Mouse (Mus musculus) left cerebral cortex, postnatal 4 days (tissue): ENCODE measurements at regions not wholly inside any gene's neighbourhood (a gene's known extent, or its start where the extent isn't known, plus 50 kb on each side); places are given as distances from the start of the nearest gene placed in this dataset.

Experiments
- DNase-seq: peaks from one replicate; pipeline ENCODE4 v3.0.0-alpha.2; 2022
- intact Hi-C: fragments of 180-260 bp; cut with DNase I; formaldehyde crosslinking; loops from one replicate; pipeline ENCODE4 v1.15.1; 2025

- intact Hi-C loops, result no loop called here
- no peak for DNase-seq
Observed at GRCm38 (mm10) chr1:121631466-121631865, 63.7 kb upstream of the Ddx18 start.

GRCm38 (mm10) chr1:121620262-121620661 lies 52.5 kb upstream of the Ddx18 start:
- no peak for DNase-seq
- intact Hi-C loops, result no loop called here

GRCm38 (mm10) chr1:121618550-121618949 lies 50.8 kb upstream of the Ddx18 start:
- DNase-seq, result no peak
- intact Hi-C loops, result no loop called here
